24 mouse cellular contexts compared by ENCODE assay signal in genomic region chr5:8221630-8222029, GRCm38 (mm10).
DNase-seq lines count a peak whose midpoint lies in the region; ATAC-seq and TF ChIP-seq lines count a peak whose summit lies in the region.
"Had no signal": no experiment of that assay in that cellular context is flagged by ENCODE, and none has a peak within 500 bp of the region (broad histone marks: within the 10 kb centered on the region; RNA-seq: fewer than 3 reads in every experiment).

No protein-coding gene starts in this region.

- H3K27me3 ChIP-seq in cerebellum, adult 2 months (ENCODE audit: control insufficient read depth, insufficient read depth, low read length), result no peaks in the 10 kb centered on the region
- H3K27me3 ChIP-seq in heart, embryonic 15.5 days, result no peaks in the 10 kb centered on the region
- H3K27me3 ChIP-seq: forebrain, embryonic 13.5 days; heart, embryonic 12.5 days; hindbrain, embryonic 12.5 days; hindbrain, embryonic 15.5 days had no signal

- no peaks in the 10 kb centered on the region for H3K9me3 ChIP-seq in heart, embryonic 15.5 days (replicated peaks)
- H3K9me3 ChIP-seq: forebrain, embryonic 10.5 days; forebrain, embryonic 13.5 days; heart, embryonic 12.5 days; hindbrain, embryonic 12.5 days; hindbrain, embryonic 15.5 days had no signal

- peak overlapping the region; percentile 66; the same call in 1 of the 2 replicates for H3K27ac ChIP-seq in cerebellum, adult 2 months (ENCODE audit: insufficient read depth, low read length)
- 0 out of 2 replicates have a peak overlapping the region, but pooled peaks have one; percentile 10 for H3K27ac ChIP-seq in heart, embryonic 15.5 days
- H3K27ac ChIP-seq: forebrain, embryonic 10.5 days; forebrain, embryonic 13.5 days; hindbrain, embryonic 12.5 days; hindbrain, embryonic 15.5 days had no signal

- no peak for TF ChIP-seq POLR2A in cerebellum, adult 2 months (IDR thresholded peaks at IDR 0.05; ENCODE audit: borderline replicate concordance, insufficient read depth, low read length)

- H3K9ac ChIP-seq in heart, embryonic 15.5 days, result no peak overlapping the region
- H3K9ac ChIP-seq: forebrain, embryonic 13.5 days; heart, embryonic 12.5 days; hindbrain, embryonic 12.5 days; hindbrain, embryonic 15.5 days had no signal

- H3K36me3 ChIP-seq in heart, embryonic 15.5 days, result no peaks in the 10 kb centered on the region
- H3K36me3 ChIP-seq: forebrain, embryonic 10.5 days; heart, embryonic 12.5 days; hindbrain, embryonic 12.5 days; hindbrain, embryonic 15.5 days had no signal

- 75% methylated on average over 5 of the region's 5 CpGs for WGBS in cerebellum, adult 2 months
- WGBS in heart, embryonic 15.5 days, result 61% methylated on average over 5 of the region's 5 CpGs

- no peak for TF ChIP-seq CTCF in cerebellum, adult 2 months (IDR thresholded peaks at IDR 0.05; ENCODE audit: borderline replicate concordance, insufficient read depth, low read depth, low read length)

- H3K4me2 ChIP-seq in heart, embryonic 15.5 days, result no peak overlapping the region
- H3K4me2 ChIP-seq: forebrain, embryonic 13.5 days; heart, embryonic 12.5 days; hindbrain, embryonic 12.5 days; hindbrain, embryonic 15.5 days had no signal

- ATAC-seq in heart, embryonic 15.5 days (replicated peaks; ENCODE audit: insufficient number of reproducible peaks, insufficient read depth, low FRiP score, low read depth), result no peak
- peak; percentile 92 to 94 for ATAC-seq in hematopoietic stem cell, adult 5-6 weeks (replicated peaks in 1 of 2; ENCODE audit: insufficient read depth in 1 of 2, low FRiP score in 2 of 2, low TSS enrichment in 1 of 2, low read depth in 1 of 2, poor library complexity in 2 of 2, severe bottlenecking in 2 of 2)
- peak; percentile 78 for ATAC-seq in megakaryocyte progenitor cell, adult 5-6 weeks (replicated peaks; ENCODE audit: poor library complexity)
- ATAC-seq: activated CD4-positive, CD25-positive, alpha-beta regulatory T cell, adult 4 months; forebrain, embryonic 13.5 days; forebrain, embryonic 16.5 days; intestine, postnatal 0 days had no signal

- no peak overlapping the region for H3K4me3 ChIP-seq in cerebellum, adult 2 months (replicated peaks; ENCODE audit: insufficient read depth, low read depth, low read length)
- H3K4me3 ChIP-seq in heart, embryonic 15.5 days, result no peak overlapping the region
- H3K4me3 ChIP-seq: forebrain, embryonic 10.5 days; forebrain, embryonic 13.5 days; heart, embryonic 12.5 days; hindbrain, embryonic 12.5 days; hindbrain, embryonic 15.5 days had no signal

- H3K4me1 ChIP-seq in cerebellum, adult 2 months (ENCODE audit: control insufficient read depth, insufficient read depth, low read length), result peaks cover 24% of the 10 kb centered on the region; the same call in 1 of the 2 replicates
- 0 out of 2 replicates have a peak, but pooled peaks cover 2% of the 10 kb centered on the region for H3K4me1 ChIP-seq in heart, embryonic 15.5 days (replicated peaks)
- H3K4me1 ChIP-seq: forebrain, embryonic 10.5 days; forebrain, embryonic 13.5 days; hindbrain, embryonic 12.5 days; hindbrain, embryonic 15.5 days had no signal

- DNase-seq in cerebellum, adult 2 months, result no peak
- no peak for DNase-seq in cerebellum, postnatal 14 days
- no peak for DNase-seq in heart, adult 8-10 months (ENCODE audit: low spot score)
- DNase-seq in adrenal gland, postnatal 14 days, result no peak
- DNase-seq in urinary bladder, adult 2 months (ENCODE audit: low spot score), result no peak
- DNase-seq: adrenal gland, adult 8-10 months; adrenal gland, postnatal 36 days; cerebellum, adult 18-20 months; cerebellum, adult 9-11 months; gastrocnemius, postnatal 10 days; gastrocnemius, postnatal 36 days; heart, postnatal 10 days; heart, postnatal 36 days had no signal
